Mouse (Mus musculus) testis, adult 2 months (tissue): ENCODE results near the gene Ttc37. TPM values are rescaled to one million over a fixed set of nuclear protein-coding genes. Genes with fewer than 3 reads are reported as not detected.

Source experiments
- H3K27ac ChIP-seq: fragments of 200-500 bp; 2 replicates; pipeline ENCODE4 v1.5.1; 2012; ENCODE audit warnings: low read depth, low read length; ENCODE audit not compliant: control insufficient read depth, insufficient read depth
- H3K27me3 ChIP-seq: fragments of 200-500 bp; 2 replicates; pipeline ENCODE4 v1.6.1; 2012; ENCODE audit warnings: mild to moderate bottlenecking, low read length, moderate library complexity; ENCODE audit not compliant: control insufficient read depth, insufficient read depth
- H3K36me3 ChIP-seq: fragments of 200-500 bp; 2 replicates; pipeline ENCODE4 v1.6.1; 2012; ENCODE audit warnings: mild to moderate bottlenecking, low read length; ENCODE audit not compliant: control insufficient read depth, insufficient read depth
- H3K4me1 ChIP-seq: fragments of 200-500 bp; 2 replicates; pipeline ENCODE4 v1.6.1; 2012; ENCODE audit warnings: low read length; ENCODE audit not compliant: control insufficient read depth, insufficient read depth
- H3K4me3 ChIP-seq: fragments of 200-500 bp; 2 replicates; pipeline ENCODE4 v1.5.1; 2012; ENCODE audit warnings: low read depth, mild to moderate bottlenecking, low read length, moderate library complexity, mixed read lengths; ENCODE audit not compliant: control insufficient read depth
- CTCF ChIP-seq: fragments of 200-500 bp; IDR thresholded peaks from 2 replicates; pipeline ENCODE4 v1.5.1; 2012; ENCODE audit warnings: low read depth, mild to moderate bottlenecking, inconsistent platforms, low read length, moderate library complexity; ENCODE audit not compliant: control insufficient read depth, insufficient read depth, insufficient replicate concordance
- POLR2A ChIP-seq: fragments of 200-500 bp; IDR thresholded peaks from 2 replicates; pipeline ENCODE4 v1.6.1; 2012; ENCODE audit warnings: low read depth, mild to moderate bottlenecking, inconsistent platforms, low read length, moderate library complexity; ENCODE audit not compliant: control insufficient read depth
- polyA plus RNA-seq: library from polyadenylated mRNA; depleted of rRNA; stranded (reverse); fragments of >200 nt; gene quantifications from 2 replicates; pipeline ENCODE4 v1.2.3, GENCODE M21; 2012; rRNA removed

Gene Ttc37
- polyA plus RNA-seq = 2.4 and 3.4 TPM in 2 replicates

GRCm38 (mm10) chr13:76098493-76099303 lies at the start of gene Ttc37, which contains the start of gene Arsk:
Gene Ttc37, plus strand, starts transcription at chr13:76098734.
Gene Arsk, minus strand, starts transcription at chr13:76098660.
- TF ChIP-seq CTCF = no peak
- TF ChIP-seq POLR2A = no peak; the same call in 1 of the 2 replicates
- peak within 1 kb of the TSS; percentile 72 for H3K27ac ChIP-seq
- H3K36me3 ChIP-seq = no peaks in the 10 kb centered on the region
- H3K4me3 ChIP-seq = peak within 1 kb of the TSS; percentile 95
- H3K4me1 ChIP-seq = no peaks in the 10 kb centered on the region
- H3K27me3 ChIP-seq = no peaks in the 10 kb centered on the region

- H3K36me3 ChIP-seq = no peaks in the 10 kb centered on the region
- TF ChIP-seq POLR2A (no peak), CTCF (no peak)
- H3K27ac ChIP-seq = no peak overlapping the region
- H3K27me3 ChIP-seq = no peaks in the 10 kb centered on the region; the same call in 1 of the 2 replicates
- peaks cover 12% of the 10 kb centered on the region for H3K4me1 ChIP-seq
- peak overlapping the region; percentile 69 for H3K4me3 ChIP-seq
Observed at GRCm38 (mm10) chr13:76055391-76056232, 42.9 kb upstream of the Ttc37 start.

DNA sequence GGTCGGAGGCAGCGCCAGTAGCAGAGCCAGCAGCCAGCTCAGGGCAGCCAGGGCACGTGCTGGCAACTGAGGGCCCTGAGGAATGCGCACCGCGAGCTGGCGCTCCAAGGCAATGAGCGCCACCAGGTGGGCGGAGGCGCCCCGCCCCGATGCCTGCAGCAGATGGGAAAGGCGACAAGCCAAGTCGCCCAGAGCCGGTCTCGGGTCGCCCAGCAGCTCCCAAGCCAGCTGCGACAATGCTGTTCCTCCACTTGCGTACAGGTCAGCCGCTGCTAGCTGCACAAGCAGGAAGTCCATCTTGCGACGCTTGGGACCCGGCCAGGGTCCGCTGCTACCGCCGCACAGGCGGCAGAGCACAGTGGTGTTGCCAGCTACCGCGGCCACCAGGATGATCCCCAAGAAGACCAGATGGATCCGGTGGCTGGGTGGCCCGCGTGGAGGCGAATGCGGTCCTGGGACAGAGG lies 42.2 kb upstream of the Ttc37 start:
- Histone ChIP-seq H3K4me3 (peak overlapping the region; percentile 69), H3K27me3 (no peaks in the 10 kb centered on the region; the same call in 1 of the 2 replicates), H3K4me1 (peaks cover 12% of the 10 kb centered on the region), H3K27ac (no peak overlapping the region), H3K36me3 (no peaks in the 10 kb centered on the region)
- TF ChIP-seq POLR2A (peak; percentile 20; the same call in 1 of the 2 replicates), CTCF (no peak)

DNA sequence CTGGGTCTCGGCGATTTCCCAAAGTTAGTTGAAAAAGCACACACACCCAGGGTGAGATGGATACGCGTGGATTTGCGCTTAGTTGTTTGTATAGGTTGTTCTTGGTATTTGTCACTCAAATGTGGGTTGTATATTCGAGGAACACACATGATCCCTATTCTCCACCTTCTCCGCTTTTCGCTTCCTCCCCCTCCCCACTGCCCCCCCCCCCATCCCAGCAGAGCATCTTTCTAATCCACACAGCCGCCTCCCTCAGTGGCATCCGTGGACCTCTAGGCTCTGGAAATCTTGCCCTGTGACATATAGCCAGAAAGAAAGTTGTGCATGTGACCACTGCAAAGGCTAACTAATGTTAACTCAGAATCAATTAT lies 41.7 kb upstream of the Ttc37 start, which contains the start of gene Gpr150:
TSS of gene Gpr150 (minus strand) at position 101 of the 371 bp plus-strand sequence.
- TF ChIP-seq POLR2A (no peak), CTCF (no peak)
- H3K36me3 ChIP-seq = no peaks in the 10 kb centered on the region
- H3K27ac ChIP-seq = no peak within 1 kb of the TSS
- H3K4me3 ChIP-seq = peak within 1 kb of the TSS; percentile 69
- peaks cover 12% of the 10 kb centered on the region for H3K4me1 ChIP-seq
- no peaks in the 10 kb centered on the region; the same call in 1 of the 2 replicates for H3K27me3 ChIP-seq

DNA sequence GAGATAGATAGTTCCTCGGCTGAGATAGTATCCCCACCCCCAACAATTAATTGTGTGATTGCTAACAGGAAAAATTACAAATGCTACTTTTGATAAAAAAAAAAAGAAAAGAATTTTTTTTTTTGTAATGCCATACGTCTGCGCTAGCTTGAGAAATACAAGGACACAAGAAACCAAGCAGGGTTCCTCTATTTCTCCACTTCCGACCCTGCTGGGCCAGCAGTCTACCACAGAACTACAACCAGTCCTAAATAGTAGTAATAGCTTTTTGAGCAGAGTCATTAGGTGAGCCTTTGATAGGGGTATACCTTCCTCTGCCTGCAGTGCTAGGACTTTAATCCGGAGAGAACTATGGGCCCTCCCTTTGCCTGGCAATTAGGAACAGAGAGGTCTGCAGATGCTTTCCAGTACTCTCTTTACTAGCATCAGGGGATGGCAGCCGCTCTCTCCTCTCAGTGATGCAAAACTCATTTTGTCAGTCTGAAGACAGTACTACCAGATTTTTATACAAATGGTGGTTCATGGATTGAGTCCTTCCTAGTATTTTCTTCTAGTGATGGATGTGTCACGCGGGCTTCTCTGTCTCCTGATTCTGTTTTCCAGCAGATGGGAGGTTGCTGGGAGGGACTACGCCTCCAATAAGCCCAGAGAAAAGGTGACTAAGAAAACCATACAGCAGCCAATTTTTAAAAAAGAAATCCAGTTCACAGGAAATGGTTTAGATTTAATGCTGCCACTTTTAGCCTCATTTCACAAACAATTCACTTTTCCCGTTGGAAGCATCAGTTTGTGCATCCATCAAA lies 41.1 kb upstream of the Ttc37 start:
- H3K4me1 ChIP-seq = peaks cover 12% of the 10 kb centered on the region
- TF ChIP-seq POLR2A = no peak
- TF ChIP-seq CTCF = no peak
- no peak overlapping the region for H3K27ac ChIP-seq
- H3K4me3 ChIP-seq = no peak overlapping the region
- H3K27me3 ChIP-seq = no peaks in the 10 kb centered on the region; the same call in 1 of the 2 replicates
- no peaks in the 10 kb centered on the region for H3K36me3 ChIP-seq

- TF ChIP-seq POLR2A (no peak), CTCF (no peak)
- H3K4me3 ChIP-seq = no peak overlapping the region
- peaks cover 17% of the 10 kb centered on the region for H3K4me1 ChIP-seq
- H3K36me3 ChIP-seq = no peaks in the 10 kb centered on the region
- no peaks in the 10 kb centered on the region; the same call in 1 of the 2 replicates for H3K27me3 ChIP-seq
- H3K27ac ChIP-seq = no peak overlapping the region
Observed at GRCm38 (mm10) chr13:76059591-76059990, 38.9 kb upstream of the Ttc37 start.
